Mouse (Mus musculus) lung, postnatal 4 days (tissue): ENCODE data around the gene Pgs1.

Experiments
- DNase-seq, 2 experiments: peaks; one replicate each; pipeline ENCODE4 v3.0.0; 2021

Pgs1 gene

DNA sequence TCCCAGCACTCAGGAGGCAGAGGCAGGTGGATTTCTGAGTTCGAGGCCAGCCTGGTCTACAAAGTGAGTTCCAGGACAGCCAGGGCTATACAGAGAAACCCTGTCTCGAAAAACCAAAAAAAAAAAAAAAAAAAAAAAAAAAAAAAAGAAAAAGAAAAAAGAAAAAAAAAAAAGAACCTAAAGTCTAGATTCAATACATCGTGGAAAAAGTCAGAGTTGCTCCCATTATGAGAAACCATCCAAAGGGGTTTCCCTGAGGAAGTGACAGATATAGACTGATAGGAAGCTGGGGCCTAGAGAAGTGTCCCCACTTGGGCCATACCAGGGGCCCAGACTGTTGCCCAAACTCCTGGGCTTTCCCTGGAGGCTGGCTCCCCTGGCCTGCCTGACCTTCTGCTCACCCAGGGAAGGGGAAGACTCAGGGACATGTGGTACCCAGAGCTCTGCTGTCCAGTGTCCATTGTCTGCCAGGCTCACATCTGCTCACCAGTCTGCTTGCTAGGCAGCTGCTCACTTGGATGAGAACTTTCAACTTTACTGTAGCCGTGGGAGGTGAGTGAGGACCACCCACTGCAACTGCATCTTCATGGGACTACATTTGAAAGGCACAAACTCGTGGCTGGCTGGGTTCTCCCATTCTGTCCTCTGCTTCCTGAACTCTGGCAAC is 8.3 kb upstream of the Pgs1 start:
- DNase-seq = no peak

DNA sequence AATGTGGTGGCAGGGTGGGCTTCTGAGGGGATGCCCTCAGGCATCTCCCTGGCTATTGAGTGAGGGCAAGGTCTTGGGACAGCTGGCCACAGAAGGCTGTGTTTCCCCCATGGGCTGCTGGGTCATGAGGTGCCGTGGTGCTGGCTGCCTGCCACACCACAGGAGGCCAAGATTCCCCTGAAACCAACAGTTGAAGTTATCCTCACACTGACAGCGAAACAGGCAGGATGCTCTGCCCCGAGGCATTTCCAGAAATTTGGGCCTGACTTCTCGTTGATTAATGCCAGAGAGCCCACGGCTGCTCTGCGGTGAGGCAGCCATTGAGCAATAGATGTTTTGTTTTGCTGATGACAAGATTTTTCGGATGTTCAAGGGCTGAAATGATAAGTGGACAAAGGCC is 6.7 kb upstream of the Pgs1 start:
- peak in 1 of 2 experiments; percentile 47 for DNase-seq

DNA sequence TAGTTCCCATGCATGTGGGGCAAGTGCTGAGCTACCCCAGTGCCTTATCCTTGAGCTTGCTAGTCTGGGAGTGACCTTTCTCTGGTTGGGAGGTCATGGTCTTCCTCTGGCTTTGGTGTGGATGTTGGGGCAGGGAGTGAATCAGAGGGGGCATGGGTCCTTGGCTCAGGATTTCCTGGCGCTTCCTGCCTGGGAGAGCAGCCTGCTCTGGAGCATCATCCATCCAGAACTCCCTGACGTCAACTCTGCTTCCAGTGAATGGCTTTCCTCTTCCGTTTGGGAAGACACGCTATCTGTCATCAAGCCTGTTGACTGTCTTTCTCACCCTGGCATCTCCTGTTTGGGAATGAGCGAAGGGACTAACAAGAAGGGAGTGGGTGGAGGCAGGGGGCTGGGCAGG is 3.7 kb upstream of the Pgs1 start:
- peak; percentile 57 to 77 for DNase-seq

DNA sequence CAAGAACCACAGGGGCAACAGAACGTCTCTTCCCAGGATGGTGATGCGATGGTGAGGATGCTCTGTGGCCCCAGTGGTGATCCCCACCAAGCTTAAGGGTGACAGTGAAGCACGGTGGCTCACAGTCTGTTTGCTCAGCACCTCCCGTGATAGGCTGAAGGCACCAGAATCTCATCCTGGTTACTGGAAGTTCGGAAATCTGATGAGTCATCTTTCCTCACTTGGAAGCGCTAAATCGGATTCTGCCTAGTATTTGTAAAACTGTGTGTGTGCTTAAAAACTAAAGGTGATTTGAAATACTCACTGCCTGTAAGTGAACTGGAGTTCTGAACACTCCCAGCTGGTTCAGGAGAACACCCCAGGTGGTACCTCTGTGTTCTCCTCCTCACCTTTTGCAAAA is 2.3 kb upstream of the Pgs1 start:
- no peak for DNase-seq

DNA sequence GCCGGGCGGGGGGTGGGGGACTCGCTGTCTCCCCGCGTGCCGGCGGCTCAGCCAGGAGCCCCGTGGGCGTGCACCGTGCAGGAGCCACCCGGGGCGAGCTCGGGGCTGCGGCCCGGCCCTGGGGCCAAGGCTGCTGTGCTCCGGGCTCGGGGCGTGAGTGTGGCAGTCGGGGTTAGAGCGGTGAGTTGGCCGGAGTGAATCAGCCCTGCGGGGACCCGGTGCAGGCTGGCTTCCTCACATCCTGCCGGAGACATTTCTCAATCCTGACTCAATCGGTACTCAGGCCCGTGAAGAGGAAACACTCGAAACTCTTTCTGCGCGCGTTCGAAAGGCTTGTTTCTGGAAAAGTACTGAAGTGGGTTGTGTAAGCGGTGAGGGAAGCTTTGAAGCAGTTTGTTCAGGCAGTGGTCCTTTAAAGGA is 950 bp downstream of the Pgs1 start:
- DNase-seq = peak; percentile 84 to 86

DNA sequence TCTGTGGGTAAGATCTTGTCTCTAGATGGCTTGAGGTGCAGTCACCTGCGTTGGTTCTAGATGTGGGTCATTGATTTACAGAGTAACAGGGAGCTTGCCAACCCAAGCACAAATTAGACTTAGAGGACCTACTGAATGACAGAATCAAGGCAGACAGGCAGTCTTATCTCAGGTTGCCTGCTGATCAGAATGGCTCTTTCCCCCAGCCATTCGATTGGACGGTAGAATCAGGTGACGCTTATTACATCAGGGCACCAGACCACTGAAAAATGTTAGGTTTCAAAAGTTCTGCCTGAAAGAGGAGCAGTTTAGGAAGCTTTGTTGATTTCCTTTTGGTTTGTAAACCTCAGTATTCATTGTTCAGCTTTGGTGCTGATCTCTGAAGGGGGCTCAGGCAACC is 1.9 kb downstream of the Pgs1 start:
- DNase-seq = peak in 1 of 2 experiments; percentile 26

DNA sequence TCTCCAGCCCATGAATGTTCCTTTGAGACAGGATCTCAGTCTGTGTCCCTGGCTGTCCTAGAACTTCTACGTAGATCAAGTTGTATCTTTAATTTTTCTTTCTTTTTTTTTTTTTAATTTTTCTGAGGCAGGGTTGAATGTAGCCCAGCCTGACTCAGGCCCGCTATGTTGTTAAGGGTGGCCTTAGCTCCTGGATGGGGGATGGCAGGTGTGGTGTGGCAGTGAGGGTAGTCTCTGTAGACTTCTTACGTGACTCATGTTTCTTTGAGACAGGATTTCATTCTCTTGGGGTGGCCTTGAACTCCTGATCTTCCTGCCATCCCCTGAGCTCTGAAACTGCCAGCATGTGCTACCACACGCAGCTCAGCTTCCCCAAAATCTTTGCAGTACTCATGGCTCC is 3.1 kb downstream of the Pgs1 start:
- no peak for DNase-seq

DNA sequence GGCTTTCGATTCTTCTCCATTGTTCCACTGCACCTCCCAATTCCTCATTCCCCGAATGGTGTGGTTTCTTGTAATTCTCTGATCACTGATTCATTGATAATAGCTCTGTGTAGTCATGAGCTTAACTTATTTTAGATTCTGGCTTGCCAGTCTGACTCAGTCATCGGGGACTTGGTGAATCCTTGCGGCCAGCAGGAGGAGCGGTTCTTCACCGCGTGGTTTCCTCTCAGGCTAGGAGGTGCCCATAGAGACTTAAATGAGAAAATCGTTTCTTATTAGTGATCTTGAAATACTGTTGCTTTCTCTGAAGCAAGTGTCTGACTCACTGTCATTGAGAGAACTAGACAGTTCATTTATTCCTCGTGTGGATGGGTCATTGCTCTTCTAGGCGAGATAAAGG is 3.8 kb downstream of the Pgs1 start:
- no peak for DNase-seq

DNA sequence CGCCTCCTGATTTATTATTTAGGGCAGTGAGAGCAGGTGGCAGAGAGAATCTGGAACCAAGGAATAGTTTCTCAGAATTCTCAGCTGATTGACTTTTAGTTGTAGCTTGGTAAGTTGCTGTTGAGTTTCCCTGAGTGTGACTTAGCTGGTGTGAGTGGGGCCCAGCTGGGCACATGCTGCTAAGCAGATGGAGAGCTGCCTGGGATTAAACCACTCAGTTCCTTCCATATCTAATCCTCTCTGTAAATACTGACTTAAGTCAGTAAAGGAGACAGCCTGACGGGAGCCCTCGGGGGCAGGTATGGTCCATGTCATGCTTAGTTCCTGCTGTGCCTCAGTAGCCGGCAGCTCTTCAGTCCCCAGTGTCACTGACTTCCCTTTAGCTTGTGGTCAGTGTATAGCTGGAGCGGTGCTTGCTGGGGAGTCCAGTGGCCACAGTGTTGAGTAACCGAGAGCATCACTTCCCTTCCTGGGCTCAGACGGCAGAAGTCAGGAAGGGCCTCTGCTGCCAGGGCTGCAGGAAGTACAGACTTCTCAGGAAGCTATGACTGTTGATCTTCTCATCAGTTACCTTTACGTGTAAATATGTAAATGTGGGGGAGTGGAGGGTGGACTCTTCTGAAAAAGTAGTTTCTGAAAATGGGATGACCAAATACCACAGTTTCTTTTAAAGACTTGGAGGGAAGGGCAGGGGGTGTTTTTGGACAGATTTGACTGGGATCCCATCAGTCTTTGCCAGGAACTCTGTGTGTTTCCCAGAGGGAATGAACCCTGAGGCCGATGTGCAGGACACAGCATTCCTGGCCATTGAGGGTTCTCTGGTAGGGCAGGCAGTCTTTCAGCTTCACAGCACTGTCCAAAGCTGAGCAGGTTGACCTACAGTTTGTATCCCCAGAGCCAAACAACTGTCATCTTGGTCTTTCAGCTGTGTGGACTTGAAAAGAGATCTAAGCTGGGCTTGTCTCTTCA is 5.7 kb downstream of the Pgs1 start:
- peak; percentile 73 to 81 for DNase-seq

DNA sequence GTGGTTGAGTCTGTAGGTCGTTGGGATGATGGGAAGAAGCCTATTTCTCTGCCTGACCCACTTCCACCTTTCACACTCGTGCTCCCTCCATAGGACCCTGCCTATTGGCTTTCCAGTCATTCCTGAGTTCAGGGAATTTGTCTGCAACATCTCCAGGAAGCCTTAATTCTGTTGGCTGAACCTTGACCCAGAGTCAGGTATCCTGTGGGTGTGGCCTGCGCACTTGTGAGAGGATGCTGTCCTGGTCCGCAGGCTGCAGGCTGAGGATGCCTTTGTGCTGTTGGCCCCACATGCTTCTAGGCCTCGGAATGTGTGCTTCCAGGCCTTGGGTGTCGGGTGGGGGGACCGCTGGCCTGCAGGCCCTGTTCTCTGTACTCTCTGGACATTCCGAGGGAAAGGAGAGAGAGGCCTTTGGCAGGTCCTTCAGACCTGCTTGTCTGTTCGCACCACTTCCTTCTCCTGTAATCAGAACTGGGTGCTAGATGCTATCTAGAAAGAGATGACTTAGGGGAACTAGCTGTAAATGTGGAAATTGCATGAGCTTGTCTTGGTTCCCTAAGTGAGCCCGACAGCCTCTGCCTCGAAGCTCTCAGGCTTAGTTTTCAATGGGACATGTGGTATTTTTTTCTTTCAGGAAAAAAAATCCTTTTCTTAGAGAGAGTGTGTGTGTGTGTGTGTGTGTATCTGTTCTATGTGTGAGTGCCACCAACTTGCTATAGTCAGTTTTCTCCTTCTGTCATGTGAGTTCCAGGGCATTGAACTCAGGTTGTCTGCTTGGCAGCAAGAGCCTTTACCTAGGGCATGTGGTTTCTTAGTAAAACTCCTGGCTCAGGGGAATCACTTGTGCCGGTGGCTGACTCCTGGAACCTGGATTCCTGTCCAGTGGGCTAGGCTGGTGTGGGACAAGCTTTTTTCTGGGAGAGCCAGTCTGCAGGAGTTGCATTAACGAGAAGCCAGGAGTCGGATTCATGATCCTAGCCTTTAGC is 7.4 kb downstream of the Pgs1 start:
- no peak for DNase-seq

DNA sequence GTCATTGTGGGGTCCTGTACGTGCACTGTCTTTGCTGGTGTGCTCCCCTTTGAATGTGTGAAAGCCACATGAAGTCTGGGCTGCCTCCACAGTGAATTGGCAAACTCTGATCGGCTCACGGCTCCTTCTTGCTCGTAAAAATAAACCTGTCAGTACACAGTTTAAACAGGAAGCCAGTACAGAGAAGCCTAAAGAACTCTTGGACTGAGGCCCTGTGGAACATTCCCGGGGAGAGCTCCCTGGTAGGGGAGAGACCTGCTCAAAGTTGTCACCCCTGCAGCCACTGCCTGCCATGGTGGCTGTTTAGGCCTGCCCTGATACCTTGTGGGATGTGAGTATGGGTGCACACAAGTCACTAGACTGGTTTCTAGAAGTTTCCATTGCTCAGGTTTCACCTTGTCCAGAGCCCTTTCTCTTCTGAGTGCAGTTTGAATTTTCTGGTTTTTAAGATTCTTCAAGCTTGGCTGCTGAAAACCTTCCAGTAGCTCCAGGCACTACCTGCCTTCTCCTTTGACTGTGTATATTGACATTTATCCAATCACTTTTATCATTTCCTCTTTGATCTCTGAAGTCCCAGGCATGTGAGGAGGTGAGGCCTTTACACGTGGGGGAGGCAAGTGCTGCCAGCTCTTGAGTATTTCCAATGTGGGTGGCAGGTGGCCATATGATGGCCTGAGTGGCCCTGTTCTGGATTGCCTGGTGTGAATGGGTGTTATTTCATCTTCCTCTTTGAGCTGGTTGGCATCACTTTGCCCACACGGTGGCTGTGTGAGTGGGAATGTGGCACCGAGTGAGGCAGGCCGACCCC is 8.4 kb downstream of the Pgs1 start:
- DNase-seq = peak; percentile 51 to 53

DNA sequence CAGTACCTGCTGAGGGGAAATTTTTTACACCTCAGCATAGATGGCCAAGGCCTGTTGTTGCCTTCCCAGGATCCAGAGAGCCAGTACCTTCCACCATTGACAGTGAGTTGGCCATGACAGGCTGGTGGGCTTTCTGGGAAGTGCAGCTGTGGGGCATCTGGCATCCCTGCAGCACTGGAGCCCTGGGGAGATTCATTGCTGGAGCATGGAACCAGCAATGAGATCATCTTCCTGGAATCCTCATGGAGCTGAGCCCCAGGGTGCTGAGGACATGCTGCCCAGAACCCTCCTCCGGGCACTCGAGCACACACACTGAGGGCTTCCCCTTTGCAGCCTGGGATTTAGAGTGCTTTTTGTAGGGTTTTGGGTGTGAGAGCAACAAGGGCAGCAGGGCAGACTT is 9.2 kb downstream of the Pgs1 start:
- DNase-seq = peak in 1 of 2 experiments; percentile 19

DNA sequence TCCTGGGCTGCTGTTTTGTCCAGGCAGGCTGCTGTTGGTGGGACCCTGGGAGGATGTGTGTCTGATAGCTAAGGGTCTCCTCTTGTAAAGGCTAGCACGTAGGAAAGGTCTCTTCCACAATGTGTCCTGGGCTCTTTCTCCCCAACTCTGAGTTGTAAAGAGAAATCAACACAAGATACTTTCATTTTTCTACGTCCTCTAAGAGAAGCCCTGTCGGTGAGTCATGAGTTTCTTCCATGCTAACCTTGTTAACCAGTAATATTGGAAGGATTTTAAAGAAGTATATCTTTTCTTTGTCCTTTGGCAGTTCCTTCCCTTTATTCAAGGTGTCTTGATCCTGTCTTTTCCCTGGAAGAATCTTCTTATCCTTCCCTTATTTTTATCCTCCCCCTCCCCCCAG is 9.6 kb downstream of the Pgs1 start:
- DNase-seq = no peak

DNA sequence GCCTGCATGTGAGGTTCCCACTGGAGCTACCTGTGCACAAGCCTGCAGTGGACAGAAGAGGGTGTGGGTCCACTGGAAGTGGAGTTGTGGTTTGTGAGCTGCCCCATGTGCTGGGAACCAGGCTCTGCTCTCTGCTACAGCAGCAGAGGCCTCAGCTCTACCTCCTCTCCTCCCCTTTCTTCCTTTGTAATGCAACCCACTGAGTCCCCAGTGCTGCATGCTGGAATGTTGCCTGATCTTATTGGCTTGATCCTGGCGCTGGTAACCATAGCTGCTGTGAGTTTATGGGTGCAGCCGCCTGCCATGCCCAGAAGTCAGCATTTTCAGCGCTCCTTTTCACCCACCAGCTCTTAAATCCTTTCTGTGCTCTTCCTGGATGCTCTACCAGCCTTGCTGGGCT is 10.0 kb downstream of the Pgs1 start:
- no peak for DNase-seq

DNA sequence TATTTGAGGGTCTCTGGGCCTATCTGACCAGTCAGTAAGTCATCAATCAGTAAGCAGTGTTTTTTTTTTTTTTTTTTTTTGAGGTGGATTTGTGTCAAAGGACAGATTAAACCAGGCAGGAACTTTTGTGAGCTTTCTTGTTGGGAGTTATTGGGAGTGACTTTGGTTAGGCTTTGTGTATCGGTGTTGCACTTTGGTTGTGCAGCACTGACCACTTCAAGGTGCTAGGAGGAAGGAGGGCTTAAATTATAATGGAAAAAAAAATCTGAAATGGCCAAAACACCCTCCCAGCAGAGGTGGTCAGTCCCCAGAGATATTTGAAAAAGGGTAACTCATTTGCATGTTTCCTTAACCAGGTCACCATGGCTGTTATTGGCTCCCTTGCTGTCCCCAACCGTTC is 11.0 kb downstream of the Pgs1 start:
- no peak for DNase-seq

DNA sequence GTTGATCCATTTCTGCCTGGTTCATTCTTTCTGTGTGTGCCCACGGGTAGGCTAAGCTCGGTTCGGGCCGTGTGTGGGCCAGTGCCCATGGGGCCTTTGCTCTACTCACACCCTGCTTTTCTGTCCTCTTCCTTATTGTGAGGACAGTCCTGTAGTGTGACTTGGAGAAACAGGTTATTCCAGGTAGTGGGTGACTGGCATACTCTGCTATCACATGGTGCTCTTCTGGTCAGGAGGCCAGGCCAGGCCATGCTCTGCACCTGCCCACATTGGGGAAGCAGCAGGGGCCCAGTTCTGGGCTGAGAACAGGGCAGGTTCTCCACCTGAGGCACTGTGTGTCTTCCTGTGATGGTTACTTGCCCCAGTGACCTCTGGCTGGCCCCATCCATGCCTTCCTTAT is 12.3 kb downstream of the Pgs1 start:
- DNase-seq = no peak

DNA sequence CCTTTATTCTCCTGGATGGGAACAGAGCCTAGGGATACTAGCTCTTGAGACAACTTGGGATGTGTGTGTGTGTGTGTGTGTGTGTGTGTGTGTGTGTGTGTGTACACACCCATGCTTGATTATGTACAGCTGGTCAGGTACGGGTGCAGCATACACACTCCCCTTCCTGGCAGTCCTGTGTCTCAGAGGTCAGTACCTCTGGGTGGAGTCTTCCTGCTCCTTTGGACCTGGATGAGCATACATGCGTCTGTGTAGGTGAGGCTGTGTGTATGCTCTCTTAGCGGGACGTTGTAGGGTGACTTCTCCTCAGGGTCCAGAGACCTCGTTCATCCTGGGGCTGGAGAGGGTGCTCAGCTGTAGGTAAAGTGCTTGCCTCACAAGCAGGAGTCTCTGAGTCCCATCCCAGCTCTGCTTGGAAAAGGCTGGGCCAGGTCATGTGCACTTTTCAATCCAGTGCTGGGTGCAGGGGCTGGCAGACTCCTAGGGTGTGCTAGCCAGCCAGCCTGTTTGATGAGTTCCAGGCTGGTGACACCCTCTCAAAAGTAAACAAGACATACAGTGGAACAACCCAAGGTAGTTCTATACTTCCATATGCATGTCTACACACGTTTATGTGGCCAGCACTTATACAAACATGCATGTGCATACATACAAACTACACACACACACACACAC is 13.3 kb downstream of the Pgs1 start:
- DNase-seq = no peak

DNA sequence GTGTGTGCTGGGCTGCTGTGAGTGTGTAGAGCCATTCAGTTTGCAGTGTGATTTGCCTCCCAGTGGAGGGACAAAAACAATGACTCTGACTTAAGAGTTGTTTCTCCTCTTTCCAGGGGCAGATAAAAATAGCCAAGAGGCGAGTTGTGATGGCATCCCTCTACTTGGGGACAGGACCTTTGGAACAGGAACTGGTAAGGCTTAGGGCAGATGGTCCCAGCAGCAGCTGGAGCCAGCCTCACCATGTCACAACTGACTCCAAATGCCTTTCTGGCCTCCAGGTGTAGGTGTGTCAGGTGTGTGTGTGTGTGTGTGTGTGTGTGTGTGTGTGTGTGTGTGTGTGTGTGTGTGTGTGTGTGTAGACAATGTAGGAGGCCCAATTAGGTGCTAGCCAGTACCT is 14.0 kb downstream of the Pgs1 start:
- DNase-seq = no peak

DNA sequence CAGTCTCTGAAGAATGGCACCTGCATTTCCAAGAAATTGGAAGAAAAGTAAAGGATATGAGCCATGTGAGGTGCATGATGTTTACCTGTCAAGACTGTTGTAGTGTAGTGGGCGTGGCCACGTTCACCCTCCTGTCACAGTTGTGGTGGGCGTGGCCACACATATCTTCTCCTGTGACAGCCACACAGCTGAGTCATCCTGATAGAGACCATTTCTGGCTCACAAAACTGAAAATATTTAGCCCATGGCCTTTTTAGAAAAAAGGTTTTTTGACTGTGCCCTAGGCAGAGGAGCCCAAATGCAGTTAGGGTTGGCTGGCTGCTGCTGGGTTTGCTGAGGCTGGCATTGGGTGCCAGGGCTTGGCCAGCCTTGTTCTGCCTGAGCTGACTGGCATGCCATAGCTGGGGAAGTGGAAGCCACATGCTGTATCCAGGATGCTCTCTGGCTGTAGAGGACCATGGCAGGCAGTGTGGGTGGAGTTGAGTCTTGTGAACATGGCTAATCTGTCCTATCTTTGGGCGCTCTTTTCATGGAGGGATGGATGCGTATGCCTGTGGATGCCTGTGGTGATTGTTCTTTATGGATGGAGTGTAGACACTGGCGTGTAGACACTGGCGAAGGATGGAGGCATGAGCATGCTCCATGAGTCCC is 14.6 kb downstream of the Pgs1 start:
- no peak for DNase-seq

DNA sequence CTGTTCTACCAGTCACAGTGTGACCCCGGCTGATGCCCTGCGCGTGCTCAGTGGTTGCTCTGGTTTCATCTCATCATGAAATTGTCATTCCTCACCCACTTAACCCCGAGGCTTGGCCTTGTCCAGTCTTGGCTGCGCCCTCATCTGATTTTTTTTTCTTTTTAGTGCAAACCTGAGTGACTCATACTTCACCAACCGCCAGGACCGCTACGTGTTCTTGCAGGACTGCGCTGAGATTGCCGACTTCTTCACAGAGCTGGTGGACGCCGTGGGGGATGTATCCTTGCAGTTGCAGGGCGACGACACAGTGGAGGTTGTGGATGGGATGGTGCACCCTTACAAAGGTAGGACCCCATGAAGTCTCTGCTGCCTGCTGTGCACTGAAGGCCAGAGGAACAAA is 17.1 kb downstream of the Pgs1 start:
- no peak for DNase-seq

DNA sequence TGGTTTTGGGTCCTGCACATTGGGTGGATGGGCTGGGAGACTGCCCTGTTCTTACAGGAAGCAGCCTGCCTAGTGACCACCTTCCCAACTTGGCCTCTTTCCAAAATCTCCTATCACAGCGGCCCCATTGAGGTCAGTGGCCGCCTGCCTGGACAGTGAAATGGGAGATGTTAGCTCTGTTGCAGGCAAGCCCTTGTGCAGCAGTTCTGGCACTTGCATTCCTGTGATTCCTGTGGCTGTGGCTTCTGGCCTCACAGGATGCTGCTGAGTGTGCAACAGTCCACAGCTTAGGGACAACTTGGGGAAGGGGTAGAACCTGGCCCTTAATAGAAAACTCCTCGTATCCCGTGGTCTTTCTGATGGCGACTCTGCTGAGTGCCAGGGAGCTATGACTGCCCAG is 17.6 kb downstream of the Pgs1 start:
- peak in 1 of 2 experiments; percentile 57 for DNase-seq
